Mouse (Mus musculus) spleen, postnatal 10 days (tissue): ENCODE results near the gene Thrb.

ENCODE experiments used
- DNase-seq, 2 experiments: peaks; one replicate each; pipeline ENCODE4 v3.0.0; 2021 to 2022; ENCODE audit warnings: low spot score in 2 of 2

Thrb gene

GRCm38 (mm10) chr14:17784207-17784806, 124.2 kb downstream of the Thrb start:
- no peak for DNase-seq

GRCm38 (mm10) chr14:17785370-17785769, 125.3 kb downstream of the Thrb start:
- DNase-seq = no peak

- DNase-seq = no peak
These were observed 126.2 kb downstream of the Thrb start for GRCm38 (mm10) chr14:17786249-17786648.

DNA sequence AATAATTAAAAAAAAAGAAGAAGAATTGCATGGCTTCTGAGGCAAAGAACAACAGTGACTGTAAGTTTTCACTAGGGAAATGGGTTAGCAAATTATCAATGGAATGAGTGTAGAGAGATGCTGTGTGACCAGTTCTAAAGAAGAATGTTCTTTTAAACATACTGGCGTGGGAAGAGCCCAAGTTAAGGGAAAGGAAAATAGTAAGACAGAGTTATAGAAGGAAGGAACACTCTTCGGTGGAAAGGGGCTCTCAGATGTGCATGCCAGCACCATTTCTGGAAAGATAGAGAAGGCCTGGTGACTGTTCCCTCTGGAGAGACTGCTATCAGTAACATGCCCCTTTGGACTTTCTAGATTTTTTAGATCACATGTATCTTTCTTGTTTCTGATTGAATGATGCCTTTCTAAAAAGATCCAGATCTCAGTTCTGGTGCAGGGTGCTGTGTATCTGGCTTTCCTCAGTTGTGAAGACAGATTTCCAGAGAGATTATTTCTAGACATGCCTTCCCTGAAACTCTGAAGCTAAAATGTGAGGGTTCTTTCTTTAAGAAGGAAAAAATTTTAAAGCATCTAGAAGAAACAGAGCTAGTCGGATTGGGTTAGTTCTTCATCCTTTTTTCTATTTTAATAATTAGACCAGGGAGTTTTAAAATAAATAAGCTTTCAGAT, 144.0 kb downstream of the Thrb start:
- no peak for DNase-seq

DNA sequence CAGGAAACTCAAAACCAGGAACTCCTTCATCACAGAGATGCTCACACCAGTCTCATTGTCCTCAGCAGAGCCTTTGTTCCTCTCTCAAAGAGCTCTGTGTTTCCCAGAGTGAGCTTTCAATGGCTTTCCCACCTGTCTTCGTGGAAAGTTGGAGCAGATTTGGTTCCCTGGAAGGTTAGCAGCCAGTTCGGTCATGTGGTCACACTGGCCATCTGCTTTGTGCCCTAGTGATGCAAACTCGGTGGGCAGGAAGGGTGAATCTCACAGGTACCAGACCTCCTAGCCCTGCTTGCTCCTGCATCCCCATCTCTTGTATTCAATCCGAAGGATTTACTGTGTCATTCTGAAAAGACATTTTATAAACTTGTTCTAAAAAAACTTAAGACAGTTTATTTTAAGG, 151.0 kb downstream of the Thrb start:
- DNase-seq = no peak

DNA sequence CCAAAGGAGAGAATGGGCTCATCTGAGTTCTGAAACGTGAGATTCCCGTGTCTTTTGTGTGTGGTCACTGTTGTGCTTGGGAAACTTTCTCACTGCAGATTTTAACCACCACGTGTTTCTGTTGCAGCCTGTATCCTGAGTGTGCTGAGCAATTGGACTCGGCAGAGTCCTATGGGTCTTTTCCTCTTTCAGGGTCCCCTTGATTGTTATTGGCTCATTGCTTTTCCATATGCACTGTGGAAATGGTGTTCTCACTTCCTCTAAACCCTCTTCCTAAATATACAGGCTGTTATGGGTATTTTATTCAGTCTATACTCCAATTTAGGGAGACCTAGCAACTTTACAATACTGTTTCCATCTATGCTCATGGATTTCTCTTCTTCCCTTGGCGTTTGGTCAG, 152.4 kb downstream of the Thrb start:
- DNase-seq = no peak

DNA sequence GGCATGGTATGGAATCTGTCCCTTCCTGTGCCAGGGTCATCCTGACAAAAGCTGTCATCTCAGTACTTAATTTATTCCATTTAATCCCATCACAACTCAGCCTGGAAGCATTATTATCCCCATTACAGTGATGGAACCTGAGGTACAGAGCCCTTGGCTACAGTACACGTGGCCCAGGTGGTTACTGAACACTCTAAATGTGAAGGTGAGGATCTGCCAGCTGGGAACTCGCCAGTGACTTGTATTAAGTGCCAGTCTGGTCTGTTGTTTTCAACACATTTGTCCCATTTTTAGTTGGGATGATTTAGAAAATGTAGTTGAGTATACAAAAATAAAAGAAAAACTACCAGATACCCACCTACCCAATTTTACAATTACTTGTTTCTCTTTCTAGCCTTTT, 155.0 kb downstream of the Thrb start:
- no peak for DNase-seq

DNA sequence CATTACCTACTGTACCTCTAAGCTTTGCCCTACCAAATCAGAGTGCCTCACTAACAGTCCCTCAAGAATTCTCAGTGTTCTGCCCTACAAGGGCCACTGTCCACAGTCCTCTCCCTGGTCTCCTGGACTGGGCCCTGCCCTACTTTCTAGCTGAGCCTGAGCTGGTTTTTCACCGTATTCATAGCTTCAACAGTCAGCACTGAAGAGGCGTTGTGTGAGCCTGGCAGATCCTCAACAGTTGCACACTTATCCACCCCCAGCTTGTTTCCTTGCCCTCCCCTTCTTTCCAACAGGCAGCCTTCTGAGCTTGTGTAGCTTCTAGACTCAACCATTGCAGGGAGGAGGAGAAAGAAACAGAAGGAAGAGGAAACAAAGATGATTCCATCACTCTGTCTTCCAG, 158.0 kb downstream of the Thrb start:
- no peak for DNase-seq

DNA sequence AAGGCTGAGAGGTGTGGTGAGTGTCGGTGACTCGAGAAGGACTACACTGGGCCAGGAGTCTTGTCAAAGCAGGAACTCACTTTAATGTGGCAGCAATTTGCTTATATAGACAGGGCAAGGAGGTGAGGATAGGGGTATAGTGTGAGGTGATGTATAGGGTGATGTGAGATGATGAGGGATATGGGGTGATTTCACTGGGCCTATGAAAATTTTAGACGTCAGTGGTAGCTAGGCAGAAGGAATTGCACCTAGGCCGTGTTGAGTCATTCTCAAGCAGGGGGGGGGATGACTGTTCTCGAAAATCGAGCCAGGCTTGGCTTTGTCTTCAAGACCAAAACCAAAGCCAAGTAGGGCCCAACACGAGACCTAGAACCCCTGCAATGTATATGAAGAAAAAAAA, 162.7 kb downstream of the Thrb start:
- no peak for DNase-seq

DNA sequence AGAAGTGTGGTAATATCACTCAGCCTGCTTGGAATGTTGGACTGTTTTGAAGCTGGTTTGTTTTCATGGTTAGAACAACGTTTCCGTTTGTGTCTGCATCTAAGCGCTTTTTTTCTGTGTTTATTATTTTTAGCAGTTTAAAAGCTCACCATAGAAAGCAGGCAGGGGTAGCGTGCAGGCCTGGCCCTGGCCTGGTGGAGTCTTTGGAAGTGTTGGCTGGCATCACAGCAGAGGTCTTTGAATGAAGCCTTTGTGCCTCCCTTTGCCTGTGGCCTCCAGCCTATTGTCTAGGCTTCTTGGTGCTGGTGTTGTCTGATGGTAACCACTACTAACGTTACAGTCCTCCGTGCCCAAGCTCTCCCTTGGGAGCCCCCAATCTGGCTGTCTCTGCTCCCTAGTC, 167.3 kb downstream of the Thrb start:
- DNase-seq = no peak

DNA sequence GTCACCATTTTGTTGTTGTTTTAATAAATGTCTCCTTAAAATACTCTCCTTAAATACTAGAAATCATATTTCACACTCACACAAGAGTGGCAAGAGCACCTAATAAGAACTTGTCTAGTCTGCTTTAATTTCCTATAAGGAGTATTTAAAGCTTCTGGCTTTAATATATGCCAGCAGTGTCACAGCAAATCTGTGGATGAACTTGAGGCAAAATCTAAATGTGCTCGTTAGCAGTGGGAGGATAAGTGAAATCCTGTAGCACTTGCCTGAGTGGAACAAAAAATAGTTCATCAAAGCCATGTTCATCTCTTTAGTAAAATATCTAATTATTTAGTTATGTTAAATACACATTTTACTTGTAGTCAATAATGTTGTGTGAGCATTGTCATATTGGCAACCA, 175.7 kb downstream of the Thrb start:
- DNase-seq = no peak

DNA sequence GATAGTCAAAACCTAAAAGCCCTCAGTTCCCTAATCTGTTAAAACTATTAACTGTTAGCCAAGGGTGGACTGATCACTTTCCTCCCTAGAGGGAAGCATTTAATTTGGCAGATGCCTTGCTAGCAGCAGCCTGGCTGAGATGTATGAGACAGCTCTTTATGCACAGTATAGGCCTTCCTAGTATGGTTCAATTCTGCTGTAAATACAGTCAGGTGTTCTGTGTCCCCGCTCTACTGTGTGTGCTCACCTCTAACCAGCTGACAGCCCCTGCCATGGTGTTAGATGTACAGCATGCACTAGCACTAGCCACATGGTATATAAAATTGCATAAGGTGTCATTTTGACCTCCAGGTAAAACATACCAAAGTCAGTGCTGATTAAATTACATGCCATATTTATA, 176.7 kb downstream of the Thrb start:
- DNase-seq = no peak

GRCm38 (mm10) chr14:17845003-17845697, 185.1 kb downstream of the Thrb start:
- DNase-seq = no peak

GRCm38 (mm10) chr14:17845871-17846270, 185.8 kb downstream of the Thrb start:
- DNase-seq = no peak

- no peak for DNase-seq
These were observed 186.6 kb downstream of the Thrb start for GRCm38 (mm10) chr14:17846700-17847099.

DNA sequence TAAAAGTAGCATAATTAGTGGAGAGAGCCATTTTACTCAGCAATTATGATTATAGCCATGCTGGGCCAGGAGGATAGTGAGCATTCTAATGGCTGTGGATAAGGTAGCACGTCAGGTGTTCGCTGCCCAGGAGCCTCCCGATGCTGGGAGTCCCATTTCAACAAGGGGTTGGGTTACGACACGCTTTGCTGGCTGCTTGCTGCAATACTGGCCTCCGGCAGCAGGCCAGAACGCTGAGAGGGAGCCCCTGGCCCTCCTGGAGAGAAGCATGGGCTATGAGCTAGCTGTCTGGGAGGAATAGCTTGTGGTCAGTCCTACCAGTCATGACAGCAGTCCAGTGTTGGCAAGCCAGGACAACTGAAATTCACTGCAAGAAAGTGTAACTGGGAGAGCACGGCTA, 187.2 kb downstream of the Thrb start:
- DNase-seq = no peak

GRCm38 (mm10) chr14:17850355-17850754, 190.3 kb downstream of the Thrb start:
- DNase-seq = no peak

- no peak for DNase-seq
These were observed 192.2 kb downstream of the Thrb start for GRCm38 (mm10) chr14:17852236-17852635.

DNA sequence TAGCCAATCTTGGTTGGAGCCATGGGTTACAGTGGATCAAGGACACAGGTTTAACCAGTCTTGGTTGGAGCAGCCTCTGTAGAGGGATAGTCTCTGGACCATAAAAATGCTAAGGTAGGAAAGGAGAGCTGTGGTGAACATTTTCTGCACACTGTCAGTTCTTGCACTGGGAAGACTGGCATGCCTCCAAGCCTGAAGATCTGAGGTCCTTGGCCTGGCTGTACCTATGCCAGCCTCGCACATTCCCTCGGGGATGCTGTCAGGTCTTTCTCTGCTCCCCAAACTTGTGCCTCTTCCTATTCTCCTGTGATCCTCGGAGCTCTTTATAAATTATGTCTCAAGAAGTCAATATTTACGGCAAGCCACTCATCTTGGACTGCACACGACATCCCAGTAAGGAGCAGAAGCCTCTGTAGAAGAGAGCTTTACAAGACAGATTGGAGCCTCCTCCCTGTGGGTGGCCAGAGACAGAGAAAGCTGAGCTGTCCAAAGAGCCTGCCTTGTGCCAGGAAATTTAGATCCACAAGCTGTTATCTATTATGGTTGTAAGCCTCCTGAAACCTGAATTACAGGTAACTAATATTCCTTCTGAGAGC, 199.8 kb downstream of the Thrb start:
- DNase-seq = no peak

DNA sequence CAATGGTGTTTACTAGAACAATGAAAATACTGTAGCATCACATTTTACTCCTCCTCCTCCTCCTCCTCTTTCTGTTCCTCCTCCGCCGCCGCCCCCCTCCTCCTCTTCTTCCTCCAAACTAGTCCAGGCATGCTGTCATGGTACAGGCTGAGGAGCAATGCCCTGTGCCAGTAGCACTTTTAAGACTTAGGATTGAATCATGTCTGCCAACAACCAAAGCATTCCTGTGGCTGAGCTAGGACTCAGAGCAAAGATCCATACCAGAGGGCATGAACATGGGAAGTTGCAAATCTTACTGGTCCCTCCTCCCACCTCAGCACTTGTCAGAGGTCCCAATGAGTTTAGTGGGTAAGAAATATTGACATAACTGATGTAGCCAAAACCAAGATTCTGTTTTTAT, 202.6 kb downstream of the Thrb start:
- no peak for DNase-seq

DNA sequence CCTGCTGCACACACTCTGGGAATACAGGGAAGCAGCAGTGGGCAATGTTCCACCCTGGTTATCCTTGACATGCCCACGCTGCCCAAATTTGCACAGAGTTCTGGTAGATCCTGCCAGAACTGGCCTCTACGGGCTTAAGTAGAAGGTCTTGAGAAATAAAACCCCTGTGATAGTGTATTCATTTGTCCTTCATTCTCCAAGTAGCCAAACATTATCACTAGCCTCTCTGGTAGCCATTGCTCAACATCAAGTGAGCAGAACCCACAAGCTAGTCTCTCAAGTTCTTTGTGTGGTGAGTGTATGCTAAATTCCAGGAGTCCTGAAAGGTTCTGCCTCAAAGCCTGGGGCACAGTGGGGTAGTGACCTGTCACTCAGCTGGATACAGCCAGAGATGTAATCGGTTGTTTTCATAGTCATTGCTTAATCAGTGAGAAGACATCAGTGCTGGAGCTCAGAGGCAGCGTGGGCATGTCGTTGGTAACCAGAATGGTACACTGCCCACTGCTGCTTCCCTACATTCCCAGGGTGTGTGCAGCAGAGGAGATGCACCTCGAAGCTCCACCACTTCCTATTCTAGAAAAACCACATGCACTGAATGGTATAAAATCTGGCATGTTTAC, 203.8 kb downstream of the Thrb start:
- no peak for DNase-seq

DNA sequence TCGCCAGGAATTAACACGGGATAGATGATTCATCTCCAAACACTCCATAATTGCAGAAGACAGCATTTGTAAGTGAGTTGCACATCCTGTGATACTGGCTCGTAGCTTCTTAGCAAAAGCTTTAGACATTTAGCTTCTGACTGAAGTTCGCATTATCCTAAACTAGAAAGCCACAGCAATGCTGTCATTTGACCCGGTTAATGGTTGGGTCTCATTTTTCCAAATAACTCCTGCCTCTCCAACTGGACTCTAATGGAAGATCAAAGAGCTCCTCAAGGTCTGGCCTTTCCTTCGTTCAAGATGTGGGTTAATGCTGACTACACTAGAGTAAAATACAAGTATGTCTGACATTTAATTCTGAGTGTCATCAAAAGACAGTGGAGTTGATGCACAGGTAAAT, 208.3 kb downstream of the Thrb start:
- no peak for DNase-seq

DNA sequence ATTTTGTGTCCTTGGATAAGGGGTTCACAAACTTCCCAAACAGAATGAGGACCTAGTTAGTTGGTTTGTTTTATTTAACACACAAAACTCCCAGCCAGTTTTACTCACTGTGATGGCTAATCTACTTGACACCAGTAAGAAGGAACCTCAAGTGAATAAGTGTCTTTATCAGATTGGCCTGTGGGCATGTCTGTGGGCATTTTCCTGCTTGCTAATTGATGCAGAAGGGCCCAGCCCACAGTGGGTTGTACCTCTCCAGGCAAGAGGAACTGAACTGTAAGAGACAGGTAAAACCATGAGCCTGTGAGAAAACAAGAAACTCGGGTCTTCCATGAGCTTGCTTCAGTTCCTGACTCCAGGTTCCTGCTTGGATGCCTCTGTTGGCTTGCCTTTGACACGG, 215.9 kb downstream of the Thrb start:
- no peak for DNase-seq
